Mouse (Mus musculus): ENCODE measurements at regions not wholly inside any gene's neighbourhood (a gene's known extent, or its start where the extent isn't known, plus 50 kb on each side); places are given as distances from the start of the nearest gene placed in this dataset.

GRCm38 (mm10) chr3:117112304-117112703, 143.5 kb upstream of the Palmd start:
- H3K79me2 ChIP-seq (ENCODE audit: control insufficient read depth, insufficient read depth, low read length, poor library complexity), result no peaks in the 10 kb centered on the region
- DNase-seq (ENCODE audit: low read depth, low spot score), result no peak
- H3K9me3 ChIP-seq (replicated peaks; ENCODE audit: insufficient read depth, low read length), result no peaks in the 10 kb centered on the region
- TF ChIP-seq POLR2A (IDR thresholded peaks at IDR 0.05; ENCODE audit: control insufficient read depth in 1 of 2, insufficient read depth in 1 of 2, low read depth in 1 of 2, low read length in 2 of 2, poor library complexity in 1 of 2), result no peak
- no peak for TF ChIP-seq CHD2 (IDR thresholded peaks at IDR 0.05; ENCODE audit: low read length)
- TF ChIP-seq RAD21 (IDR thresholded peaks at IDR 0.05; ENCODE audit: low read depth, low read length), result no peak
- no peak for TF ChIP-seq TBP (IDR thresholded peaks at IDR 0.05; ENCODE audit: low read depth, low read length)
- TF ChIP-seq EP300 (IDR thresholded peaks at IDR 0.05; ENCODE audit: low read depth in 1 of 2, low read length in 2 of 2), result no peak
- no peak for TF ChIP-seq POLR2AphosphoS2 (IDR thresholded peaks at IDR 0.05; ENCODE audit: low read length)
- TF ChIP-seq RCOR1 (IDR thresholded peaks at IDR 0.05; ENCODE audit: low read depth, low read length), result no peak
- no peak for TF ChIP-seq MAX (IDR thresholded peaks at IDR 0.05; ENCODE audit: low read length)
- no peak for TF ChIP-seq TAL1 (IDR thresholded peaks at IDR 0.05; ENCODE audit: low read length)
- TF ChIP-seq E2F4 (IDR thresholded peaks at IDR 0.05; ENCODE audit: borderline replicate concordance, low read depth, low read length), result no peak
- TF ChIP-seq NRF1 (IDR thresholded peaks at IDR 0.05; ENCODE audit: insufficient read depth, low read depth, low read length, poor library complexity, severe bottlenecking), result no peak
- no peak for TF ChIP-seq CHD1 (IDR thresholded peaks at IDR 0.05; ENCODE audit: low read depth, low read length)
- TF ChIP-seq MEF2A (IDR thresholded peaks at IDR 0.05; ENCODE audit: extremely low read depth, insufficient replicate concordance, low read depth, low read length, poor library complexity, severe bottlenecking), result no peak
- no peak for TF ChIP-seq ZKSCAN1 (IDR thresholded peaks at IDR 0.05; ENCODE audit: low read depth, low read length)
- TF ChIP-seq GATA1 (IDR thresholded peaks at IDR 0.05; ENCODE audit: low read depth, low read length), result no peak
- H3K4me3 ChIP-seq (ENCODE audit: control insufficient read depth in 1 of 2, insufficient read depth in 1 of 2, low read depth in 2 of 2, low read length in 2 of 2), result no peak overlapping the region
- H3K27me3 ChIP-seq (ENCODE audit: control insufficient read depth in 1 of 2, insufficient read depth in 2 of 2, low read length in 2 of 2), result no peaks in the 10 kb centered on the region; a peak in 1 of 4 replicates
- H3K27ac ChIP-seq (ENCODE audit: control insufficient read depth, low read depth, low read length), result no peak overlapping the region
- no peaks in the 10 kb centered on the region for H3K4me1 ChIP-seq (ENCODE audit: control insufficient read depth in 1 of 2, insufficient read depth in 2 of 2, low read length in 2 of 2)
- no peaks in the 10 kb centered on the region for H3K36me3 ChIP-seq (ENCODE audit: control insufficient read depth in 1 of 2, insufficient read depth in 2 of 2, low read length in 2 of 2)
- no peak overlapping the region for H3K9ac ChIP-seq (ENCODE audit: control insufficient read depth, low read depth, low read length, poor library complexity, severe bottlenecking)

GRCm38 (mm10) chr3:117108966-117109700, 140.3 kb upstream of the Palmd start:
- Histone ChIP-seq H3K4me3 (ENCODE audit: control insufficient read depth in 1 of 2, insufficient read depth in 1 of 2, low read depth in 2 of 2, low read length in 2 of 2) (no peak overlapping the region), H3K9ac (ENCODE audit: control insufficient read depth, low read depth, low read length, poor library complexity, severe bottlenecking) (no peak overlapping the region), H3K79me2 (ENCODE audit: control insufficient read depth, insufficient read depth, low read length, poor library complexity) (no peaks in the 10 kb centered on the region), H3K27ac (ENCODE audit: control insufficient read depth, low read depth, low read length) (no peak overlapping the region), H3K4me1 (ENCODE audit: control insufficient read depth in 1 of 2, insufficient read depth in 2 of 2, low read length in 2 of 2) (no peaks in the 10 kb centered on the region), H3K9me3 (replicated peaks; ENCODE audit: insufficient read depth, low read length) (no peaks in the 10 kb centered on the region), H3K36me3 (ENCODE audit: control insufficient read depth in 1 of 2, insufficient read depth in 2 of 2, low read length in 2 of 2) (no peaks in the 10 kb centered on the region), H3K27me3 (ENCODE audit: control insufficient read depth in 1 of 2, insufficient read depth in 2 of 2, low read length in 2 of 2) (no peaks in the 10 kb centered on the region; a peak in 1 of 4 replicates)
- no peak for DNase-seq (ENCODE audit: low read depth, low spot score)
- no peak for TF ChIP-seq ZMIZ1 (IDR thresholded peaks at IDR 0.05; ENCODE audit: low read depth, low read length)
- no peak for TF ChIP-seq BHLHE40 (IDR thresholded peaks at IDR 0.05; ENCODE audit: borderline replicate concordance, low read depth, low read length)
- TF ChIP-seq EP300 (IDR thresholded peaks at IDR 0.05; ENCODE audit: low read depth in 1 of 2, low read length in 2 of 2), result no peak
- TF ChIP-seq MEF2A (IDR thresholded peaks at IDR 0.05; ENCODE audit: extremely low read depth, insufficient replicate concordance, low read depth, low read length, poor library complexity, severe bottlenecking), result no peak
- TF ChIP-seq MAX (IDR thresholded peaks at IDR 0.05; ENCODE audit: low read length), result no peak
- TF ChIP-seq USF1 (IDR thresholded peaks at IDR 0.05; ENCODE audit: low read depth, low read length), result no peak
- TF ChIP-seq GATA1 (IDR thresholded peaks at IDR 0.05; ENCODE audit: low read depth, low read length), result no peak
- TF ChIP-seq USF2 (IDR thresholded peaks at IDR 0.05; ENCODE audit: borderline replicate concordance in 1 of 2, insufficient read depth in 1 of 2, low read depth in 1 of 2, low read length in 2 of 2), result no peak
- no peak for TF ChIP-seq CHD2 (IDR thresholded peaks at IDR 0.05; ENCODE audit: low read length)
- no peak for TF ChIP-seq POLR2A (IDR thresholded peaks at IDR 0.05; ENCODE audit: control insufficient read depth in 1 of 2, insufficient read depth in 1 of 2, low read depth in 1 of 2, low read length in 2 of 2, poor library complexity in 1 of 2)
- no peak for TF ChIP-seq SIN3A (IDR thresholded peaks at IDR 0.05; ENCODE audit: low read length)
- no peak for TF ChIP-seq TAL1 (IDR thresholded peaks at IDR 0.05; ENCODE audit: low read length)
- TF ChIP-seq ZKSCAN1 (IDR thresholded peaks at IDR 0.05; ENCODE audit: low read depth, low read length), result no peak
- TF ChIP-seq CTCF (IDR thresholded peaks at IDR 0.05 in 2 of 3, conservative IDR thresholded peaks at IDR 0.05 in 1 of 3; ENCODE audit: control insufficient read depth in 1 of 3, insufficient read depth in 1 of 3, low read depth in 2 of 3, low read length in 3 of 3, poor library complexity in 1 of 3, severe bottlenecking in 1 of 3), result no peak
- TF ChIP-seq MXI1 (IDR thresholded peaks at IDR 0.05; ENCODE audit: low read depth, low read length), result no peak
- no peak for TF ChIP-seq UBTF (IDR thresholded peaks at IDR 0.05; ENCODE audit: borderline replicate concordance, insufficient read depth, low read depth, low read length)

Data from MEL (cell line).